9 mouse cellular contexts compared by ENCODE assay signal in genomic region chr12:109612392-109613385, GRCm38 (mm10). TPM values are rescaled to one million over a fixed set of nuclear protein-coding genes. Genes with fewer than 3 reads are reported as not detected.
DNase-seq lines count a peak whose midpoint lies in the region; ATAC-seq lines count a peak whose summit lies in the region.
"Had no signal": no experiment of that assay in that cellular context is flagged by ENCODE, and none has a peak within 500 bp of the region (broad histone marks: within the 10 kb centered on the region; RNA-seq: fewer than 3 reads in every experiment).

No protein-coding gene starts in this region.

- peaks cover 22% of the 10 kb centered on the region for H3K4me1 ChIP-seq in kidney, embryonic 15.5 days
- H3K4me1 ChIP-seq in embryonic facial prominence, embryonic 13.5 days, result peaks cover 11% of the 10 kb centered on the region
- no peaks in the 10 kb centered on the region for H3K4me1 ChIP-seq in intestine, embryonic 16.5 days (ENCODE audit: control insufficient read depth, insufficient read depth, low read length)
- peaks cover 8% of the 10 kb centered on the region; the same call in 1 of the 2 replicates for H3K4me1 ChIP-seq in neural tube, embryonic 11.5 days (ENCODE audit: control insufficient read depth, insufficient read depth, low read length)

- peaks cover 22% of the 10 kb centered on the region for H3K36me3 ChIP-seq in kidney, embryonic 15.5 days
- H3K36me3 ChIP-seq in embryonic facial prominence, embryonic 13.5 days, result peaks cover 84% of the 10 kb centered on the region
- no peaks in the 10 kb centered on the region for H3K36me3 ChIP-seq in intestine, embryonic 16.5 days (ENCODE audit: control insufficient read depth, insufficient read depth, low read length)
- peaks cover 22% of the 10 kb centered on the region for H3K36me3 ChIP-seq in neural tube, embryonic 11.5 days (ENCODE audit: control insufficient read depth, insufficient read depth, low read length)

- no peak for ATAC-seq in kidney, embryonic 15.5 days (replicated peaks; ENCODE audit: low FRiP score)
- no peak for ATAC-seq in embryonic facial prominence, embryonic 13.5 days (ENCODE audit: insufficient number of reproducible peaks, insufficient read depth, low FRiP score, low TSS enrichment, low read depth)
- ATAC-seq in intestine, embryonic 16.5 days, result no peak
- no peak for ATAC-seq in neural tube, embryonic 11.5 days (ENCODE audit: insufficient read depth, low FRiP score, low TSS enrichment)
- no peak for ATAC-seq in megakaryocyte progenitor cell, adult 5-6 weeks (replicated peaks; ENCODE audit: poor library complexity)

- H3K4me3 ChIP-seq in kidney, embryonic 15.5 days (replicated peaks), result peak overlapping the region; percentile 4; the same call in 1 of the 2 replicates
- peak overlapping the region; percentile 23 for H3K4me3 ChIP-seq in embryonic facial prominence, embryonic 13.5 days
- H3K4me3 ChIP-seq in intestine, embryonic 16.5 days (ENCODE audit: low read length), result 0 out of 2 replicates have a peak overlapping the region, but pooled peaks have one; percentile 5
- H3K4me3 ChIP-seq in neural tube, embryonic 11.5 days (ENCODE audit: low read depth, low read length), result peak overlapping the region; percentile 12
- H3K4me3 ChIP-seq: heart, adult 2 months had no signal

- no peak for DNase-seq in kidney, postnatal 14 days
- no peak for DNase-seq in neural tube, embryonic 11.5 days (ENCODE audit: low spot score)
- no peak for DNase-seq in right cerebral cortex, adult 2 months (ENCODE audit: low spot score in 2 of 2)
- no peak for DNase-seq in thymus, postnatal 25 days
- DNase-seq: heart, adult 2 months had no signal

- no peak overlapping the region for H3K27ac ChIP-seq in kidney, embryonic 15.5 days
- H3K27ac ChIP-seq in embryonic facial prominence, embryonic 13.5 days, result no peak overlapping the region
- H3K27ac ChIP-seq in intestine, embryonic 16.5 days (ENCODE audit: low read length), result no peak overlapping the region
- no peak overlapping the region for H3K27ac ChIP-seq in neural tube, embryonic 11.5 days (ENCODE audit: low read depth, low read length)
- H3K27ac ChIP-seq: heart, adult 2 months had no signal

- peaks cover 14% of the 10 kb centered on the region for H3K27me3 ChIP-seq in kidney, embryonic 15.5 days
- H3K27me3 ChIP-seq in embryonic facial prominence, embryonic 13.5 days, result peaks cover 29% of the 10 kb centered on the region
- no peaks in the 10 kb centered on the region for H3K27me3 ChIP-seq in intestine, embryonic 16.5 days (replicated peaks; ENCODE audit: control insufficient read depth, insufficient read depth, low read length)
- no peaks in the 10 kb centered on the region for H3K27me3 ChIP-seq in neural tube, embryonic 11.5 days (ENCODE audit: control insufficient read depth, insufficient read depth, low read length)

- no peak overlapping the region for H3K9ac ChIP-seq in kidney, embryonic 15.5 days
- H3K9ac ChIP-seq in embryonic facial prominence, embryonic 13.5 days, result 0 out of 2 replicates have a peak overlapping the region, but pooled peaks have one; percentile 36
- H3K9ac ChIP-seq in intestine, embryonic 16.5 days (ENCODE audit: low read depth, low read length), result no peak overlapping the region
- H3K9ac ChIP-seq in neural tube, embryonic 11.5 days (ENCODE audit: low read length), result no peak overlapping the region; the same call in 1 of the 2 replicates

- no peaks in the 10 kb centered on the region for H3K9me3 ChIP-seq in kidney, embryonic 15.5 days (replicated peaks)
- no peaks in the 10 kb centered on the region; the same call in none of the 2 replicates for H3K9me3 ChIP-seq in embryonic facial prominence, embryonic 13.5 days
- H3K9me3 ChIP-seq in intestine, embryonic 16.5 days (ENCODE audit: control insufficient read depth, low read length), result no peaks in the 10 kb centered on the region
- peaks cover 4% of the 10 kb centered on the region; the same call in 1 of the 2 replicates for H3K9me3 ChIP-seq in neural tube, embryonic 11.5 days (ENCODE audit: control insufficient read depth, low read length)

- H3K4me2 ChIP-seq in kidney, embryonic 15.5 days, result peak overlapping the region; percentile 19; the same call in 1 of the 2 replicates
- peak overlapping the region; percentile 41 for H3K4me2 ChIP-seq in embryonic facial prominence, embryonic 13.5 days
- no peak overlapping the region; the same call in 1 of the 2 replicates for H3K4me2 ChIP-seq in intestine, embryonic 16.5 days (ENCODE audit: low read depth, low read length)
- peak overlapping the region; percentile 44 for H3K4me2 ChIP-seq in neural tube, embryonic 11.5 days (ENCODE audit: low read depth)

- 51% methylated on average over 34 of the region's 34 CpGs for WGBS in kidney, embryonic 15.5 days
- WGBS in embryonic facial prominence, embryonic 13.5 days, result 40% methylated on average over 29 of the region's 34 CpGs
- WGBS in intestine, embryonic 16.5 days, result 43% methylated on average over 34 of the region's 34 CpGs
- 62% methylated on average over 34 of the region's 34 CpGs for WGBS in neural tube, embryonic 11.5 days

RNA-seq across cellular contexts. Expression of gene Rtl1, which starts 12.6 kb away (rescaled TPM):
- polyA plus RNA-seq in kidney, embryonic 15.5 days (2015; fragmentation: Nextera tagmentation; extraction: Ambion mirVana), result 0.68 and 0.97 TPM in 2 replicates
- 1.8 TPM in 2 replicates for polyA plus RNA-seq in embryonic facial prominence, embryonic 13.5 days (2015; fragmentation: Nextera tagmentation; extraction: Ambion mirVana)
- polyA plus RNA-seq in intestine, embryonic 16.5 days (2015; fragmentation: Nextera tagmentation; extraction: Ambion mirVana), result 0.98 TPM in 2 replicates
- 1.0 and 1.1 TPM in 2 replicates for polyA plus RNA-seq in neural tube, embryonic 11.5 days (2014; fragmentation: Nextera tagmentation; extraction: Ambion mirVana)
- total RNA-seq in megakaryocyte progenitor cell, adult 5-6 weeks (2015), result not detected in 2 replicates
- not detected in 2 replicates for total RNA-seq in megakaryocyte progenitor cell, adult 5-6 weeks (2017)
- total RNA-seq: heart, adult 2 months had no signal
